Mouse (Mus musculus): ENCODE data around the gene Wdr62. TPM values are rescaled to one million over a fixed set of nuclear protein-coding genes. Genes with fewer than 3 reads are reported as not detected.

The Wdr62 gene
- total RNA-seq, 2 experiments from 2014 or later = 2.0 to 2.2 TPM

GRCm38 (mm10) chr7:30306083-30306779, 26.0 kb upstream of the Wdr62 start:
- no peak for DNase-seq (ENCODE audit: low spot score)

- DNase-seq (ENCODE audit: low spot score) = peak; percentile 22
These were observed 20.7 kb upstream of the Wdr62 start for GRCm38 (mm10) chr7:30300914-30301313.

GRCm38 (mm10) chr7:30297266-30297665, 17.0 kb upstream of the Wdr62 start:
- no peak for DNase-seq (ENCODE audit: low spot score)

- no peak for DNase-seq (ENCODE audit: low spot score)
These were observed 16.6 kb upstream of the Wdr62 start for GRCm38 (mm10) chr7:30296816-30297215.

- peak; percentile 27 for DNase-seq (ENCODE audit: low spot score)
These were observed 14.9 kb upstream of the Wdr62 start for GRCm38 (mm10) chr7:30295103-30295502.

- no peak for DNase-seq (ENCODE audit: low spot score)
These were observed 14.1 kb upstream of the Wdr62 start for GRCm38 (mm10) chr7:30294296-30294695.

GRCm38 (mm10) chr7:30293795-30294194, 13.6 kb upstream of the Wdr62 start:
- no peak for DNase-seq (ENCODE audit: low spot score)

- DNase-seq (ENCODE audit: low spot score) = peak; percentile 57
These were observed 11.3 kb upstream of the Wdr62 start, which contains the start of gene Clip3 for GRCm38 (mm10) chr7:30291215-30292131. Gene Clip3 (plus strand): TSS chr7:30291728.

- DNase-seq (ENCODE audit: low spot score) = no peak
These were observed 9.6 kb upstream of the Wdr62 start for GRCm38 (mm10) chr7:30289714-30290399.

GRCm38 (mm10) chr7:30289071-30289713, 9.0 kb upstream of the Wdr62 start:
- no peak for DNase-seq (ENCODE audit: low spot score)

- DNase-seq (ENCODE audit: low spot score) = no peak
These were observed 7.8 kb upstream of the Wdr62 start for GRCm38 (mm10) chr7:30288046-30288445.

GRCm38 (mm10) chr7:30286701-30287410, 6.6 kb upstream of the Wdr62 start:
- DNase-seq (ENCODE audit: low spot score) = no peak

GRCm38 (mm10) chr7:30282740-30283139, 2.5 kb upstream of the Wdr62 start:
- peak; percentile 56 for DNase-seq (ENCODE audit: low spot score)

- DNase-seq (ENCODE audit: low spot score) = no peak
These were observed 1.3 kb upstream of the Wdr62 start for GRCm38 (mm10) chr7:30281522-30281921.

- peak; percentile 89 for DNase-seq (ENCODE audit: low spot score)
These were observed 485 bp upstream of the Wdr62 start for GRCm38 (mm10) chr7:30280670-30281138.

- DNase-seq (ENCODE audit: low spot score) = no peak
These were observed 683 bp downstream of the Wdr62 start for GRCm38 (mm10) chr7:30279536-30279935.

GRCm38 (mm10) chr7:30278911-30279310, 1.3 kb downstream of the Wdr62 start:
- no peak for DNase-seq (ENCODE audit: low spot score)

GRCm38 (mm10) chr7:30274383-30274782, 5.8 kb downstream of the Wdr62 start:
- no peak for DNase-seq (ENCODE audit: low spot score)

- DNase-seq (ENCODE audit: low spot score) = no peak
These were observed 10.6 kb downstream of the Wdr62 start for GRCm38 (mm10) chr7:30269641-30270040.

GRCm38 (mm10) chr7:30266780-30267179, 13.4 kb downstream of the Wdr62 start:
- no peak for DNase-seq (ENCODE audit: low spot score)

- no peak for DNase-seq (ENCODE audit: low spot score)
These were observed 14.3 kb downstream of the Wdr62 start for GRCm38 (mm10) chr7:30265935-30266334.

Measured in gastrocnemius, adult 18-20 months (tissue).